Mouse (Mus musculus): Measurements from ENCODE around the gene Saa3. TPM values are rescaled to one million over a fixed set of nuclear protein-coding genes. Genes with fewer than 3 reads are reported as not detected.

Gene Saa3
- polyA plus RNA-seq, 1 experiment from 2014 or later = 5.2 TPM

GRCm38 (mm10) chr7:46719526-46719925 lies 4.0 kb upstream of the Saa3 start:
- H3K27me3 ChIP-seq (replicated peaks; ENCODE audit: control insufficient read depth, insufficient read depth, low read length) = no peaks in the 10 kb centered on the region
- H3K27ac ChIP-seq (ENCODE audit: low read depth, low read length) = no peak overlapping the region
- H3K4me1 ChIP-seq (replicated peaks; ENCODE audit: control insufficient read depth, insufficient read depth, low read length) = peaks cover 3% of the 10 kb centered on the region; the same call in 1 of the 2 replicates
- peak; percentile 28; the same call in 1 of the 2 replicates for ATAC-seq
- no peak overlapping the region for H3K4me3 ChIP-seq (ENCODE audit: low read depth, low read length)
- no peak overlapping the region for H3K9ac ChIP-seq (ENCODE audit: low read depth, low read length)
- H3K9me3 ChIP-seq (ENCODE audit: control insufficient read depth) = no peaks in the 10 kb centered on the region
- no peak overlapping the region for H3K4me2 ChIP-seq (replicated peaks; ENCODE audit: low read depth)
- WGBS = 36% methylated on average over 7 of the region's 7 CpGs
- no peaks in the 10 kb centered on the region for H3K36me3 ChIP-seq (ENCODE audit: control insufficient read depth, insufficient read depth)
- TF ChIP-seq CTCF (IDR thresholded peaks at IDR 0.05; ENCODE audit: low read depth) = no peak

DNA sequence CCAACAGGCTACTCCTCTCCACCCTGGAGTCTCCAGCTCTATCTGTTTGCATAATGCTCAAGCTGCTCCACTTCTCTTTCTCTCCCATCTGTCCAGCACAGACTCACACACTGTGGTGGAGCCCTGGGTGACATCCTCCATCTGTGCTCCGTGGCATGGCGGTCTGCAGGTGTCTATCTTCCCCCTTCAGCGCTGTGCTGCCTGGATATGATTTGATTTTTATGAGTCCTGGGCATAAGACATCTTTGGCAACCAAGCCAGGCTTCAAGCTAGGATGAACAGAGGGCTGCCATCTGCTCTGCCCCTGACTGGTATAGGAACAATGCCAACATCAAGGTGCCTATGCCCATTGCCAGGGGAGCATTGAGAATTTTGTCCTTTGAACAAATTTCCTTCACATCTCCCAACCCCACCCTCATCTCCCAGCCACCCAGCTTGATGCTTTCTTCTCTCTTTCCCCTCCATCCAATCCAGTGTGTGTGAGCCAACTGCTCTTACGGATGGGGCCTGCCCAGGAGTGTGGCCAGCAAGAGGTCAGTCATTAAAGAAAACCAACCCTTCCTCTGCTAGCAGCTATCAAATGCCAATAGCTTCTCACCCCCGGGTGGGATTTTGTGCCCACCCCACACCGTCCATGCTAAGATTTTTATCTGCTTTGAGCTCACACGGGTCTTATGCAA lies 3.2 kb upstream of the Saa3 start:
- WGBS = 80% methylated on average over 7 of the region's 7 CpGs
- no peak overlapping the region for H3K4me2 ChIP-seq (replicated peaks; ENCODE audit: low read depth)
- no peak for TF ChIP-seq CTCF (IDR thresholded peaks at IDR 0.05; ENCODE audit: low read depth)
- no peak overlapping the region for H3K27ac ChIP-seq (ENCODE audit: low read depth, low read length)
- H3K9ac ChIP-seq (ENCODE audit: low read depth, low read length) = no peak overlapping the region
- ATAC-seq = no peak
- H3K27me3 ChIP-seq (replicated peaks; ENCODE audit: control insufficient read depth, insufficient read depth, low read length) = no peaks in the 10 kb centered on the region
- no peak overlapping the region for H3K4me3 ChIP-seq (ENCODE audit: low read depth, low read length)
- peaks cover 3% of the 10 kb centered on the region; the same call in 1 of the 2 replicates for H3K4me1 ChIP-seq (replicated peaks; ENCODE audit: control insufficient read depth, insufficient read depth, low read length)
- H3K9me3 ChIP-seq (ENCODE audit: control insufficient read depth) = no peaks in the 10 kb centered on the region
- H3K36me3 ChIP-seq (ENCODE audit: control insufficient read depth, insufficient read depth) = no peaks in the 10 kb centered on the region

- no peak overlapping the region for H3K4me3 ChIP-seq (ENCODE audit: low read depth, low read length)
- TF ChIP-seq CTCF (IDR thresholded peaks at IDR 0.05; ENCODE audit: low read depth) = no peak
- H3K36me3 ChIP-seq (ENCODE audit: control insufficient read depth, insufficient read depth) = no peaks in the 10 kb centered on the region
- H3K27me3 ChIP-seq (replicated peaks; ENCODE audit: control insufficient read depth, insufficient read depth, low read length) = no peaks in the 10 kb centered on the region
- H3K4me1 ChIP-seq (replicated peaks; ENCODE audit: control insufficient read depth, insufficient read depth, low read length) = no peaks in the 10 kb centered on the region; the same call in 1 of the 2 replicates
- no peaks in the 10 kb centered on the region for H3K9me3 ChIP-seq (ENCODE audit: control insufficient read depth)
- H3K27ac ChIP-seq (ENCODE audit: low read depth, low read length) = no peak overlapping the region
- no peak overlapping the region for H3K9ac ChIP-seq (ENCODE audit: low read depth, low read length)
- ATAC-seq = no peak
- 33% methylated on average over 5 of the region's 5 CpGs for WGBS
- H3K4me2 ChIP-seq (replicated peaks; ENCODE audit: low read depth) = no peak overlapping the region
These were observed 1.4 kb upstream of the Saa3 start for GRCm38 (mm10) chr7:46716897-46717296.

GRCm38 (mm10) chr7:46714518-46714917 lies 982 bp downstream of the Saa3 start:
- peak; percentile 95 for TF ChIP-seq CTCF (IDR thresholded peaks at IDR 0.05; ENCODE audit: low read depth)
- peak; percentile 48; the same call in 1 of the 2 replicates for ATAC-seq

DNA sequence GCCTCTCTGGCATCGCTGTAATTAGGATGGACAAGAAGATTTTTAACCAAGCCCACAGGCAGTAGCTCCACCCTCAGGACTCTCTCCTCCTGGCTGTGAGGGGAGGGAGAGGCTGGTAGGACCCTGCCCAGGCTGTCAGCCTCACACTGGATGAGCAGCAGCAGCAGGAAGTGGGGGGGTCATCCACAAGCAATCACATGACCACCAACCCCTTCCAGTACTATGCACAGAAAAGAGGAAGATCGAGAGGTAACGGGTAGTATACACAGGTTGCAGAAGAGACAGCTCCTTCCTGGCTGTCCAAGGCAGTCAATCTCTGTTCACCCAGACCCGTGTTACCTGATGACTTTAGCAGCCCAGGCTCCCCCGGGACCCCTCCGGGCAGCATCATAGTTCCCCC lies 3.2 kb downstream of the Saa3 start:
- H3K36me3 ChIP-seq (ENCODE audit: control insufficient read depth, insufficient read depth) = peaks cover 2% of the 10 kb centered on the region; the same call in 1 of the 2 replicates
- no peak overlapping the region for H3K27ac ChIP-seq (ENCODE audit: low read depth, low read length)
- no peaks in the 10 kb centered on the region for H3K9me3 ChIP-seq (ENCODE audit: control insufficient read depth)
- H3K4me1 ChIP-seq (replicated peaks; ENCODE audit: control insufficient read depth, insufficient read depth, low read length) = no peaks in the 10 kb centered on the region
- H3K4me3 ChIP-seq (ENCODE audit: low read depth, low read length) = no peak overlapping the region
- no peak overlapping the region for H3K4me2 ChIP-seq (replicated peaks; ENCODE audit: low read depth)
- no peaks in the 10 kb centered on the region for H3K27me3 ChIP-seq (replicated peaks; ENCODE audit: control insufficient read depth, insufficient read depth, low read length)
- H3K9ac ChIP-seq (ENCODE audit: low read depth, low read length) = no peak overlapping the region
- WGBS = 72% methylated on average over 6 of the region's 6 CpGs
- no peak for ATAC-seq
- no peak for TF ChIP-seq CTCF (IDR thresholded peaks at IDR 0.05; ENCODE audit: low read depth)

More at GRCm38 (mm10) chr7:46714518-46714917, 982 bp downstream of the Saa3 start:
- Histone ChIP-seq H3K4me1 (replicated peaks; ENCODE audit: control insufficient read depth, insufficient read depth, low read length) (no peaks in the 10 kb centered on the region; the same call in 1 of the 2 replicates), H3K9me3 (ENCODE audit: control insufficient read depth) (no peaks in the 10 kb centered on the region), H3K4me3 (ENCODE audit: low read depth, low read length) (no peak overlapping the region), H3K4me2 (replicated peaks; ENCODE audit: low read depth) (no peak overlapping the region), H3K9ac (ENCODE audit: low read depth, low read length) (no peak overlapping the region), H3K27ac (ENCODE audit: low read depth, low read length) (no peak overlapping the region), H3K36me3 (ENCODE audit: control insufficient read depth, insufficient read depth) (no peaks in the 10 kb centered on the region), H3K27me3 (replicated peaks; ENCODE audit: control insufficient read depth, insufficient read depth, low read length) (no peaks in the 10 kb centered on the region)
- WGBS = 34% methylated on average over 6 of the region's 6 CpGs

DNA sequence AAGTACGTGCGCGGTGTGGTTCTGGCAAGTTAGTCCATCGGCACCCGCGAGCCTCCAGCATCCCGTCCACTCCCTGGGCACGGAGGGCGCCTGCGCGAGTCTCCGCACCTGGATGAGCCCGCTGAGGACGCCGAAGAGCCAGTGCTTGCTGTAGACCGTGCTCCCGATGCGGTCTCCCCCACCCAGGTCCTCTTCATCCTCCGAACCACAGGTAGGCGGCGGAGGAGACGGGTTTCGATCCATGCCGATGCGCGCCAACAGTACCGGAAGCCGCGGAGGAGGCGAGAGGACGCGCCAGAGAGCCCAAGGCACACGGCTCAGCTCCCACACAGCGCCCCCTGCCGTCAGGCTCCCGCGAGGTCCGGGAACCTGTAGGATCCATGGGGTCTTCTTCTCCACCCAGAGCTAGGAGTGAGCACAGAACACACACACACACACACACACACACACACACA lies 5.1 kb downstream of the Saa3 start, which contains the start of gene Saal1:
TSS of gene Saal1 (minus strand) at position 291 of the 455 bp plus-strand sequence.
- Histone ChIP-seq H3K27me3 (replicated peaks; ENCODE audit: control insufficient read depth, insufficient read depth, low read length) (no peaks in the 10 kb centered on the region), H3K4me2 (replicated peaks; ENCODE audit: low read depth) (peak within 1 kb of the TSS; percentile 71), H3K4me3 (ENCODE audit: low read depth, low read length) (peak within 1 kb of the TSS; percentile 90), H3K4me1 (replicated peaks; ENCODE audit: control insufficient read depth, insufficient read depth, low read length) (no peaks in the 10 kb centered on the region), H3K9me3 (ENCODE audit: control insufficient read depth) (no peaks in the 10 kb centered on the region), H3K9ac (ENCODE audit: low read depth, low read length) (peak within 1 kb of the TSS; percentile 71), H3K36me3 (ENCODE audit: control insufficient read depth, insufficient read depth) (peaks cover 20% of the 10 kb centered on the region), H3K27ac (ENCODE audit: low read depth, low read length) (no peak within 1 kb of the TSS)
- peak; percentile 98 for TF ChIP-seq CTCF (IDR thresholded peaks at IDR 0.05; ENCODE audit: low read depth)
- peak; percentile 84 for ATAC-seq
- under 1% methylated on average over 38 of the region's 38 CpGs for WGBS

Measured in intestine, postnatal 0 days (tissue).